Mouse (Mus musculus) liver, postnatal 0 days (tissue): ENCODE data around the gene Omp.

Experiments used
- CTCF ChIP-seq: sonication (generic); IDR thresholded peaks from 2 replicates; pipeline ENCODE4 v1.5.1; 2016; ENCODE audit warnings: antibody characterized with exemption, low read depth
- EP300 ChIP-seq: IDR thresholded peaks from 2 replicates; pipeline ENCODE4 v1.6.1; 2016; ENCODE audit warnings: antibody characterized with exemption, low read depth, mild to moderate bottlenecking

- TF ChIP-seq CTCF, result no peak
- no peak for TF ChIP-seq EP300
Measured at GRCm38 (mm10) chr7:98137995-98138394, 7.3 kb downstream of the Omp start.
